Mouse (Mus musculus): ENCODE measurements around the gene Jmjd4.

Jmjd4 gene

DNA sequence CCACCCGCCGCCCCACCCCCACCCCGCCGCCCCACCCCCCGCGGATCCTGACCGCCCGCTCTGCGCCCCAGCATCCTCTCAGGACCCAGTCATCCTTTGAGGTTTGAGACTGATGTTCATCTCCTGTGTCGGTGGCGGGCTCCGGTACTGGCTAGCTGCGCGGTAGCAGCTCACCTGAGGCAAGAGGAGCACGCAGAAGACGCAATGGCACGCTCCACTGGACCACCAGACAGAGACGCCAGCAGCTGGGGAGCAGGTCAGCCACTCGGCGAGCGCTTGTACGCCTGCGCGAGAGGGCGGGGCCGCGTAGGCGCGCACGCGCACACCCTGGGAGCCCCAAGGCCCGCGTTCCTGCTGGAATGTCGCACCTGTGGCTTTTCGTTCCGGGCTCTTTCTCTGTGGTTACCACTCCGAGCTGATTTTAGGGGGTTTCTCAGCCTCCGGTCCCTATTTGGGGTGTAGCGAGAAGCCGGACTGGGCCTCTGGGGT is at the start of gene Jmjd4:
Jmjd4 (plus strand) TSS at position 305 of the 489 bp plus-strand sequence.
- DNase-seq (ENCODE audit: low spot score): peak; percentile 91

DNA sequence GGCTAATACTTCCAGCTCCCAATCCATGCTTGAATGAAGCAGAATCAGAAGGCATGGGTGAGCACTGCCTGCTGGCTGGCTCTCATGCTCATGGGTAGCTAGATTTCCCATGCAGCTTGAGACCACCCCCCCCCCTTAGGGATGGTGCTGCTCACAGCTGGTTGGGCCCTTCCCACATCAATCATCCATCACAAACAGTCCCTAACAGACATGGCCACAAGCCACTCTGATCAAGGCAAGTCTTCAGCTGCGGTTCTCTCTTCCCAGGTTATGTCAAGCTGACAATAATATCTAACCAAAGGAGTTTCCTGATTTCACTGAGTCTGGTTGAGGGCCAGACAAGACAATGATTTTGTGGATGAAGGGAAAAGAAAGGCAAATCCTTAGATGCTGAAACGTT is 49.0 kb upstream of the Jmjd4 start:
- DNase-seq (ENCODE audit: low spot score): no peak

DNA sequence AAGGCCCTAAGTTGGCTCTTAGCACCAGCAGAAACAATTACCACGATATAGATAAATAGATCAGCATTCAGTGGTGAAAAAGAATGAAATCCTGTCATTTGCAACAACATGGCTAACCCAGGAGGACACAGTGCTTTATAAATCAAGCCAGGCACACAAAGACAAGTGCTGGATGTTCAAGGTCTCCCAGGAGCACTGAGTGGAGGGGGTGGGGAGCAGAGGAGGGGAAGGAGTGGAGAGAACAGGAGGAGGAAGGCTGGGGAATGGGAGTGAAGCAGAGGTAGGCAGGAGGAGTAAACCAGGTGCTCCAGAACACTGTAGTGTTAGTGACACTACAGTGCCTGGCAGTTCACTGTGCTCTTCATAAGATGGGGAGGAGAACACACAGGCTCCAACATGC is 44.1 kb upstream of the Jmjd4 start:
- DNase-seq (ENCODE audit: low spot score): no peak

DNA sequence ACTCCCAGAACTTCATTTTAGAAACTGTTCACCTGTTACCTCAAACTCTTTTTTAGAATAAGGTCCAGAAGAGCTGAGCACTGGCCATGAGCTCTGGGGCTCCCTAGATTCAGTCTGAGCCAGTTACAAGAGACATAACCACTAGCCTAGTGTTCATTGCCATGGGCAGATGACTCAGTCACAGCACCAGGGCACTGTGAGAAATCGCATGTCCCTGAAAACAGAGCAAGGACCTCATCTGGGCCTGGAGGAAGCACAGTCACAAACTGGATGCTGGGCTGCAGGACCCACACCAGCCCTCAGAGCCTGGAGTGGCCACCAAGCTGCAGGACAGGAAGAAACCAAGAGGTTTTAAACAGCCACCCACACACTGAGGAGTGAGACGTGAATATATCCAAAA is 39.0 kb upstream of the Jmjd4 start:
- DNase-seq (ENCODE audit: low spot score): no peak

DNA sequence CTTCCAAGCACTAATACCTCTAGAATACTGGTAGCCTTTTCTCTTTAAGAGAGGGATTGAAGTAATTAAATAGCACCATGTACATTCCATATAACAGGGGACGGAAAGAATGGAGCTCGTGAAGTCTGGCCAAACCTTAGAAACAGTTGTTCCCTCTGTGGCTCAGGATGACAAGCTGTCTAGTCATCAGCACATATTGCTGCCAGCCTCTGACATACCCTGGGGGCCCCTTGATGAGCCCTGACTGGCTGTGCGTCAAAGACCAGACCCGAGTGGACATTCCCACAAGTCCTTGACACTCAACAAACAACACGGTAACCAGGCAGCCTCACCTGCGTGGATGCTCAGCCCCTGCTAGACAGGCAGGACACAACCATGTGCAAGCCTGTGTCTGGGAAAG is 37.8 kb upstream of the Jmjd4 start:
- DNase-seq (ENCODE audit: low spot score): no peak

DNA sequence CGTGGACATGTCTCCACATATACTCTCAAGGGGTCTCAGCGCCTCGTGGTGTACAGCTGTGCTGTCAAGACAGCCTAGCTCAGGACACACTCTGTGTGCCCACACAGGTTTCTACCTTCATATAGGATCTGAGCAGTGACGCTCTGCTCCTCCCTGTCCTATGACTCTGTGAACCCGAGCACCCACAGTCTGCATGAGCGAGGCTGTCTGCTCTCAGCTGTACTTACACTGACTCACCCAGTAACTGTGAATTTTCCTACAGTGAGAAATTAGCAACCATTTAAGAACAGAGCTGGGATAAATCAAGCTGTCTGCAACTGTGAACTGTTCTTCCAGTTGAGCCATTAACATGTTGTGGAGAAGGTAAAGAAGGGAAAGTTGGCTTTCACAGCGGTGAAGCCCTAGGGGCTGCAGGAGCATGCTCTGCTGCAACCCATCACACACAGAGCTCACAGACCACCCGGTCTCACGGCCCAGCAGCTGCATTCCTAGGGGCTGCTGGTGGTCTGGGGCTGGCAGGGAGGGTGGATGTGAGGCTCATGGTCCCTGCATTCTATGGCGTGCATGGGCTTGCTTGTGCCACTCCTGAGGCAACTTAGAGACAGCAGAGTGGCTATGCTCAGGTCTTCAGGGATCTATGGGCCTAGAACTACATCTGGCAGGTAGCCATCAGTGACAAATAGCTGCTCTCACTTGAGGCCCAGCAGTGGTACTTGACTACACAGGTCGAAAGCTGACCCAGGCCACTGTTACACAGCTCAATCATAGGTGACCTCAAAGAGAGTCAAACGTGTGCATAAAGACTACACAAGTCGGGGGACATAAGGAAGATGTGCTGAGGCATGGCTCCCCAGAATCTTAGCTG is 36.6 kb upstream of the Jmjd4 start:
- DNase-seq (ENCODE audit: low spot score): no peak

DNA sequence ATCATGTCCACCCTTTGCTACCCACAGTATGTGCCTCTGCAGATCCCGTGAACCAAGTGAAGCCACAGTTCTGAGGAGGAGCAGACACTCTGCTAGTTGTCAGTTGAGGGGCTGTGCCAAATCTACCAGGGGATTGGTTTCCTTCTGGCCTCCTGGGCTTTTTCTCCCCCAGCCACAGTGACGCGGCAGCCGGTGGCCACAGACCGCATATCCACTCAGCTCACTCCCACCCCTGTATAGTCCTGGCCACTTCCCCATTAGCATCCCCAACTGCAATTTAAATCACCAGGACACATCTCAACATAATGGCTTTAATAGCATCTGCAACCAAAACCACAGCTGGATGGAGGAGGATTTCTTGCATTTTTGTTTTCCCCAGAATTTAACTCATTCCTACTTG is 31.1 kb upstream of the Jmjd4 start:
- no peak for DNase-seq (ENCODE audit: low spot score)

DNA sequence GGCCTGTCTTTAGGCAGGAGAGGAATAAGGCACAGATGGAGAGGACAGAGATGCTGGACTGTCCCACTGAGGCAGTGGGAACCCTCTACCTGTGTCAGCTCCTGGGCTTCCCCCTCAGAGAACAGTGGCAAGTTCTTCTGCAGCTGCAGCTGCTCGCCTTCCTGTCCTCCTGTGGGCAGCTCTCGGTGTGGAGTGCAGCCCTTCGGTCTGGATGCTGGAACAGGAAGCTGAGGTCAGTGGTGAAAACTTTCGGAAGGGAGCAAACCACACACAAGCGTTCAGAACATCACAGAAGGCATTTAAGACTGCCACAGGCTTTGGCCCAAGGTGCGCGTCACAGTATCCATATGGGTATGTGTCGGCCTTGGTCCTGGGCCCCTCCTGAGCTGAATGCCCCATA is 28.4 kb upstream of the Jmjd4 start:
- DNase-seq (ENCODE audit: low spot score): no peak

DNA sequence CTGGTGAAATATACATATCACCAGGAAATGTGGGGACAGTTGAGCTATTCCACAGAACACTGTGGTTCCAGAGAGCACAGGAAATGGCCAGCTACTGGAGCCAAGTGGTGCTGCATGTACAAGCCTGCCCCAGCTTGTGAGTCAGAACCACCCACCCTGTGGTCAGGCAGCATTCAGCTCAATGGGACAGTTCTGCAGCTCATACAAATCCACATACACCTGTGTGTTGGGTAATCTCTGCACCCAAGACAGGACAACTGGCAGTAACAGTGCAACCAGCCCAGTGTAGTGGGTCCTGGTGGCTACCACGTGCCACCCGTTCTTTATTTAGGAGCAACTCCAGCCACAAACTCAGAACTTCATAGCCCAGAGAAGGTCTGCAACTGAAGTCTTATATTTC is 27.9 kb upstream of the Jmjd4 start:
- no peak for DNase-seq (ENCODE audit: low spot score)

DNA sequence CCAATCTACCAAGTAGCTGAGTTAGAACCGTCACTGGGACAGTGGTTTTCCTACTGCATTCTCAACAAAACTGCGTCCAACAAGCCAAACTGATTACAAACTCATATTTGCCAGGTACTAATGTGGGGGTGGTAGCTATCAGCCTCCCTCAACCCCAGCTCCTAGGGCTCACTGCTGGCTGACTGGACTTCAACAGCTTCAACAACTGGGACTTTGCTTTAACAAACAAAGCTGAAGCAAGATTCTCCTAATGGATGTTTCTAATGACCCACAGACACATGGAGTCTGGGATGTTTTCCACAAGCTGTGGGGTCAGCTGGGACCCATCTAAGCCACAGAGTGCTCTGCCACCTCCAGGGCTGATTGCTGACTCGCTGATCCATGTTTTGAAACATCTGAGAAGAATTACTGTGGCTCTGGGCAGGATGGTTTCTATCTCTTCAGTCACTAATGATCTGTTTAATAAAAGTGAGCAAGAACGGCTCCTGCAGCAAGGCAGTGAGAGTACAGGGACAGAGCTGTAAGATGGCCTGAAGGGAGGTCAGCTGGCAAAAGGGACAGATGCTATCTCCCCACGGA is 26.7 kb upstream of the Jmjd4 start:
- DNase-seq (ENCODE audit: low spot score): no peak

DNA sequence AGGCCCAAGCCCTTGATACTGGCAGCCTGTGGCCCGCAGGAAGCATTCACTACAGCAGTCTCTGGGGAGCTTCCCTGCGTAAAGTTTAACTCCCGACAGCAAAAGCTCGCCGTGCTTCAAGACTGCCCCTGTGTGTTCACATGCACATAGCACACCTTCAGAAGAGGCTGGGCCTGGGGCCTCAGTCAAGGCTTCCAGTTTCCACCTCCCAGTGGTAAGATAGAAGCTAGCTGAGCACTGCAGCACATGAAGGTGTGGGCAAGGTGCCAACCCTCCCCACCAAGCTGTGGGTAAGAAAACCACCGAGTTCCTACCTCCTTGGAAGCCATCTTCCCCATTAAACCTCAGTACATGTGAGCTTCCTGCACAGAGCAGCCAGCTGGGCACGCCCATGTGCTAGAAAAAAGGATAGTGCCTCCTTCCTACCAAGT is 24.2 kb upstream of the Jmjd4 start:
- no peak for DNase-seq (ENCODE audit: low spot score)

DNA sequence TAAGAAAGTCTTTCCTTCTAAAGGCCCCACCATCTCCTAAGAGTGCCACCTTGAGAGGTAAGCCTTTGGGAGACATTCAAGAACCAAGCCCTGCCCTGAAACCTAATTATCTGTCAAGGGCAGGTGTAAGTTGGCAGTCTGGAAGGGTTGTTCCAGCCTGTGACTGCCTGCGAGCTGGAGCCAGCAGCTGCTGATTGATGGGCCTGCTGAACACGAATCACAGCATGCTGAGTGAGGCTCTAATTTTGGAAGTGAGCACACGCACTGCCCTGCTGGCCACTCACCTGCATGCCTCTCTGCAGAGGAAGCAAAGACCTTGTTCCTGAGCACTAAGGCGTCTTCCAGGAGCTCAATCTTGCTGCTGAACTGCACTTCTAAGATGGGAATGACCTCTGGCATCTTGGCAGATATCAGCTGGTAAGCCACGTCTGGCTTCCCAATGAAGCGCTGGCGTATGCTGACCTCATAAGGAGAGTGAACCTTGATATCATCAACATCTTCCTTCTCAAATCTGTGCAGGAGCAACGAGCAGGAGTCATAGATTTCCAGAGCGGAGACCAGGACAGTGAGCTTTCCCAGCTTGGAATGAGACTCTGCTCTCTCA is 21.7 kb upstream of the Jmjd4 start:
- DNase-seq (ENCODE audit: low spot score): no peak

DNA sequence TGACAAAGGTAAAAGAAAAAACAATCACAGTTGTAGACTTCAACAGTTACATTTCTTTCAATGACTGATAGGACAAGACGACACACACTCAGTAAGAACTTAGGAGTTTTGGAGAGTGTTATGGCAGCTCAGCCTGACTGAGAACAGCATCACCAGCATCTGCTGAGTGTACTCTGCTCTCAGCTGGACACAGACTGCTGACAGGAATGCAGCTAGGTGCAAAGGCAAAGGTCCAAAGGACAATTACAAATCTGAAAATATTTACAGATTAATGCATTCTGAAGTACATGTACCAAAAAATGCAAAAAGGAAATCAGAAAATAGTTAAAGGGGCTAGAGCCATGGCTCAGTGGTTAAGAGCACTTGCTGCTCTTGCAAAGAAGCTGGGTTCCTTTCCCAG is 19.9 kb upstream of the Jmjd4 start:
- no peak for DNase-seq (ENCODE audit: low spot score)

DNA sequence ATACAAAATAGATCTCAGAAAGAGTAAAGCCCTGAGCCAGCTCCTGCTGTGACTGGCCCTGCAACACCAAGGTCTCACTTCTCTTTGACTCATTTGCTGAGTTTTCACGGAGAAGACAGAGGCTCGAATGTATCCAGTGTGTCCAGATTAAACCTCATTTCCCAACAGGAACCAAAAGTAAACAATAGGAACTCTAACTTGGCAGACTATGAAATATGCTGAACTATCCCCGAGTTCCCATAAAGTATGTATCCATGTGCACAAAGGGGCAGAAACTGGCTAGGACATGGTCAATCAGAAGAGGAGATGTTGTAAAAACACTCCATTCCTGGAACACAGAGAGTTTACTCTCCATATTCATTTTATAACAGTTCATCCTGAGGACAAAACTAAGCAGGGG is 17.6 kb upstream of the Jmjd4 start:
- DNase-seq (ENCODE audit: low spot score): no peak

DNA sequence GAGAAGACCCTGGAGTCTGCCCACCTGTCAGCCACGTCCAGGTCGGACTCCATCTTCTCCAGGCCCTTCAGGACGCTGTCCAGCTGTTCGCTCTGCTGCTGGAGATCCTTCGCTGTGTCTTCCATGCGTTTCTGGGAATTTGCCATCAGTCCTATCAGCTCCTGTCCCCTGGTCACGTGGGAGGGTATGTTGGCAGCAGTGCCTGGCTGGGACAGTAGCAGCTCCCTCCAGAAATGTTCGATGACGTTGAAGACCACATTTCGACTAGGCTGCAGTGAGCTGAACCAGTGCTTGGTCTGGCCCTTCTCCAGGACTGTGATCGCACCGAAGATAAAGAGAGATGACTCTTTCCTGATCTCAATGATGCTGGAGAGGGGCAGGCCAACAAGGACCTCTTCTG is 11.9 kb upstream of the Jmjd4 start:
- no peak for DNase-seq (ENCODE audit: low spot score)

DNA sequence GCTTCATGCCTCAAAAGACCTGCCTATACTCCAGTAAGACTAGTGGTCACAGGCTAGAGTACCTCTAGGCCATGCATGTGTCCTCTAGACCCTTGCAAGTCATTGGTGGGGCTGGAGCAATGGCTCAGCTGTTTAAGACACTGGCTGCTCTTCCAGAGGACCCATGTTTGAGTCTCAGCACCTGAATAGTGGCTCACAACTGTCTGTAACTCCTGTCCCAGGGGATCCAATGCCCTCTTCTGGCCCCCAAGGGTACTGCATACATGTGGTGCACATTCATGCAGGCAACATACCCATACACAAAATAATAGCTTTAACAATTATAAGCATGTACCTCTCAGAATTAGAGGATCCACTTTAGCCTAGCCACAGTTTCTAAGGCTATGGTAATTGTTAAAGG is 6.7 kb upstream of the Jmjd4 start:
- no peak for DNase-seq (ENCODE audit: low spot score)

DNA sequence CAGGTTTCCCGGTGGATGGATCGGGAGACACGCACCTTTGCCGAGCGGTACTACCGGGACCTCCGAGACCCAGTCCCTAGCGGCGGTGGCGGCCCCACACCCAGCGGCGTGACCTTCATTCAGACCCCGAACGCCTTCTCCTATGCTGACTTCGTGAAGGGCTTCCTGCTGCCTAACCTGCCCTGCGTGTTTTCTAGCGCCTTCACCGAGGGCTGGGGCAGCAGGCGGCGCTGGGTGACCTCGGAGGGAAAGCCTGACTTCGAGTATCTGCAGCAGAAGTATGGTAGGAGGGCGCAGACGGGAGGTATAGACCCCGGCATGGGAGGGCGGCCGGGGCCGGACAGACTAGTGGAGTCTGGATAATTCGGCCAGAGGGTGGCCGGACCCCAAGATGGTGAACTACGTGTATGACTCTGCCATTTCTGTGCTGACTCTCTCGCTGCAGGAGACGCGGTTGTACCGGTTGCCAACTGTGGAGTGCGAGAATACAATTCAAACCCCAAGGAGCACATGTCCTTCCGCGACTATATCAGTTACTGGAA is 456 bp downstream of the Jmjd4 start:
- no peak for DNase-seq (ENCODE audit: low spot score)

DNA sequence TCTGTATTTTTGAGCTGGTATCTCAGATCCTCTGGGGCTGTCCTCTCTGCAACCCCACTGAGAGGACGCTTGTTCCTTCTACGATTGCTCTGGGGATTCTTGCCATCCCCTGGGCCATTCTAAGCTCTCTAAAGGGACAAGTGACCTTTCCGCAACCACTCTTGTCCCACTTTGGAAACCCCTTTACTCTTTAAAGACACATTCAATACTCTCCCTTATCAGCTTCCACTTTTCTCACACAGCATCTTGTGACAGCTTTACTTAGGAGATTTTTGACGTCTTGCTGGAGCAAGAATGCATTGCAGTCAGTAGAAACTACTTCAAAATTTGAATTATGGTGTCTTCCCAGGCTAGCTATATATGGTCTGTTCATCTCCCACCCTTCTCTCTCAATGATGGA is 1.2 kb downstream of the Jmjd4 start, which contains the start of gene Snap47:
Snap47 (minus strand) TSS at position 101 of the 400 bp plus-strand sequence.
- DNase-seq (ENCODE audit: low spot score): no peak

DNA sequence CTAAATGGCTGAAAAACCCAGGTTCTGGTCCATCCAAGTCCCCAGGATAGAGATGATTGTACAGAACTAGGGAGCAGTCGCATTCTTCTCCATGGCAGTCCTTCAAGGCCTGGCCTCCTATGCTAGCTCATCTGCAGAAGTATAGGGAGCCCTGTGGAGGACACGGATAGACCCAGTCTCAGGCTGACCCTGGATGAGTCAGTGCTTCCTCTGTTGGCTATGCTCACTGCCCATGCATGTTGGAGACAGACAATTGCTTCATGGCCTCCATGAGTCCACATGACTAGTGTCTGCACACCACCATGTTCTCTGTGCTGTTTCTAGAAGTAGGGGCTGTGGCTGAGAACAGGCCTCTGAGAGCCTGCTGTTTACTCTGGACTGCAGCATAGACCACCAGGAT is 6.5 kb downstream of the Jmjd4 start:
- no peak for DNase-seq (ENCODE audit: low spot score)

DNA sequence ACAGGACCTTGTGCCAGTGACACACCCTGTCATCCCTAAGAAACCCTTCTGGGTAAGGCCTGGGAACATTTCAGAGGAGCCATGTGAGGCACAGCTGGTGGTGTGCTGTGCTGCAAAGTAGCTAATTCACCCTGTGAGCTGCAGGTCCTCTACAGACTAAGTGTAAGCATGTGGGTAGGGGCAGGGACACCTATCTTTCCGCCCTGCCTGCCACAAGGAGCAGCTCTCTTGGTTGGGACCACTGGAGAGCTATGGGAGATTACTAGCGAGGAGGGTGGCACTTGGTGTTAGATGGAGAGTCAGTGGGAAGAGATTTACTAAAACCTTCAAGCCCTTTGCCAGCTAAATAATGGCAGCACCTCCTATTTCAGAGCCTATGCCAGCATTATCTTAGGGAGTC is 7.0 kb downstream of the Jmjd4 start:
- no peak for DNase-seq (ENCODE audit: low spot score)

DNA sequence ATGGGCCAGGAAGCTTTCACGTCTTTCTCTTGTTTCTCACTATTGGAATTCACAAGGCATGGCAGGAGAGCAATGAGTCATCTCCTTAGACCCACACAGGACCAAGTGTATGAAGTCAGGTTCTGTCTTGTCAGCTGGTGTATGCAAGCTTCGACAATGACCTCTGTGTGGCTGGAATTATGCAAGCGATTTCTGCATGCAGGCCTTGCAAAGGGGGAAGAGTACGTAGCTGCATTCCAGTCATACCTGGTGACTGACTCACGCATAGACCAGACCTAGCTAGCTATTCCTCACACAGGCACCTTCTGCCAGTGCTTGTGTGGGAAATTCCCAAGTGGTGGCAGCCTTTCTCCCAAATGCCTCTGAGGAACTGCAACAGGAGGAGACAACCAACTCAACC is 9.1 kb downstream of the Jmjd4 start:
- DNase-seq (ENCODE audit: low spot score): no peak

DNA sequence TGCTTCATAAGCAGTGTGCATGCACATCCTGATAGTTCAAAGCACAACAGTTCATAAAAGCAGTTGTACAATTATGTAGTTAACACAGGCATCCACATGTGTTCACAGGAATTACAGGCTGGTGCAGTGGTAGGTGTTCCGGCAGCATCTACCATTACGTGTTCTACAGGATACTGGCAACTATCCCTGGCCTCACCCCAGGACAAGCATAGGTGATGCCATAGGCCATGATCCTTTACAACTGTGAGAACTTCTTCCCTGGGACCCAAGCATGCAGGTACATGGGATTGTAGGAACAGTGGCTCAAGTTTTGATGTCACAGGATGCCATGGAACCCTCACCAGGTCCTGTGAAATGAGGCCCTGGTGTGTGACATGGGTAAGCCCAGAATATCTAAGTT is 10.6 kb downstream of the Jmjd4 start:
- DNase-seq (ENCODE audit: low spot score): no peak

All from layer of hippocampus, adult 11-12 months (tissue).